Mouse (Mus musculus) embryonic facial prominence, embryonic 13.5 days (tissue): ENCODE data around the gene Anks1b. TPM values are rescaled to one million over a fixed set of nuclear protein-coding genes. Genes with fewer than 3 reads are reported as not detected.

Experiments used
- ATAC-seq: fragments of 200-750 bp; cut with Nextera tagmentation; 2 replicates; pipeline ENCODE4 v1.8.0; 2017; ENCODE audit warnings: low read depth; ENCODE audit not compliant: insufficient number of reproducible peaks, insufficient read depth, low FRiP score, low TSS enrichment
- H3K27ac ChIP-seq: fragments of 300-500 bp; sonication (generic); 2 replicates; pipeline ENCODE4 v1.5.1; 2015; ENCODE audit warnings: moderate library complexity, mild to moderate bottlenecking, inconsistent platforms
- H3K27me3 ChIP-seq: fragments of 300-500 bp; sonication (generic); 2 replicates; pipeline ENCODE4 v1.6.1; 2015; ENCODE audit warnings: mild to moderate bottlenecking, inconsistent platforms
- H3K36me3 ChIP-seq: fragments of 300-500 bp; sonication (generic); 2 replicates; pipeline ENCODE4 v1.6.1; 2015; ENCODE audit warnings: mild to moderate bottlenecking, inconsistent platforms
- H3K4me1 ChIP-seq: fragments of 300-500 bp; sonication (generic); 2 replicates; pipeline ENCODE4 v1.6.1; 2015; ENCODE audit warnings: inconsistent platforms
- H3K4me2 ChIP-seq: fragments of 300-500 bp; sonication (generic); 2 replicates; pipeline ENCODE4 v1.6.1; 2015; ENCODE audit warnings: moderate library complexity, mild to moderate bottlenecking, inconsistent platforms
- H3K4me3 ChIP-seq: fragments of 300-500 bp; sonication (generic); 2 replicates; pipeline ENCODE4 v1.5.1; 2015; ENCODE audit warnings: mild to moderate bottlenecking, inconsistent platforms
- H3K9ac ChIP-seq: fragments of 300-500 bp; sonication (generic); 2 replicates; pipeline ENCODE4 v1.6.1; 2015; ENCODE audit warnings: mild to moderate bottlenecking, inconsistent platforms
- H3K9me3 ChIP-seq: fragments of 300-500 bp; sonication (generic); 2 replicates; pipeline ENCODE4 v1.6.1; 2016; ENCODE audit warnings: inconsistent platforms
- WGBS: fragments of 180-500 bp; shearing (Covaris S2); methylation state at CpG from one replicate; pipeline ENCODE4 v1.1.7; 2015; ENCODE audit warnings: mixed read lengths; 5-methylcytosine and 5-hydroxymethylcytosine counted together
- polyA plus RNA-seq: library from polyadenylated mRNA; unstranded; fragments of >200 nt; fragmentation: Nextera tagmentation; extraction: Ambion mirVana; gene quantifications from 2 replicates; pipeline ENCODE4 v1.2.1, GENCODE M21; 2015

Anks1b gene
- polyA plus RNA-seq, 1 experiment from 2014 or later = 1.5 TPM

- H3K27ac ChIP-seq = no peak overlapping the region
- no peak overlapping the region for H3K4me2 ChIP-seq
- H3K27me3 ChIP-seq = no peaks in the 10 kb centered on the region
- H3K4me1 ChIP-seq = no peaks in the 10 kb centered on the region
- no peaks in the 10 kb centered on the region for H3K9me3 ChIP-seq
- H3K9ac ChIP-seq = no peak overlapping the region
- H3K36me3 ChIP-seq = no peaks in the 10 kb centered on the region
- 81% methylated on average over 15 of the region's 15 CpGs for WGBS
- H3K4me3 ChIP-seq = no peak overlapping the region
- ATAC-seq = no peak
Observed at GRCm38 (mm10) chr10:90940521-90941520, 1067.5 kb downstream of the Anks1b start.

DNA sequence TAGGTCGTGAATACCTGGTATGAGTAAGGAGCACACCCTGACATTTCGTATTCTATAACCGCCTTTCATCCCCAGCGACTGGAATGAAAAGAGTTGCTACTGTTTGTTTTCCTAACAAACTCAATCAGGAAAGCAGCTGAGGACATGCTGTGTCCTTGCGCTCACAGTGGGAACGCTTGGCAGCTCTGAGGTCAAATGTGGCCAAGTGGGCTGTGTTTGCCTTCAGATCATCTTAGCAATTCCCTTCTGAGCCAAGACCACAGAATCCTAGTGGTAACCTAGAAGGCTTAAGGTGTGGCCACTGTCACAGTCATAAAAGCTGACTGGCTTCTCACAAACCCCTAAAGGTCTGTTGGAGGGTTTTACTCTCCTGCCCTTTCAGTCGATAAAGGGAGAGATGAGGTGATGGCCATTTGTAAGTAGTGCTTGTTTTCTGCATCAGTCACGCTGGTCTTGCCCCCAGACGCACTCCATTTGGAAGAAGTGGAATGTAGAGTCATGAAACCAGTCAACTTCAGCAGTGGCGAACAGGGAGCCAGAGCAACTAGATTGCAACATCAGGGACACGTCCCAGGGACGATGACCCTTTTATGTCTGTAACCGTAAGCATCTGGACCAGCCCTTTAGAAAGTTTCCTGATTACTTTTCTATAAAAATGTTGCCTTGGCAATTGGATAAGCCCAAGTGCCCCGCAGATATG lies 1068.8 kb downstream of the Anks1b start:
- Histone ChIP-seq H3K27me3 (no peaks in the 10 kb centered on the region), H3K36me3 (no peaks in the 10 kb centered on the region), H3K9ac (no peak overlapping the region), H3K4me1 (no peaks in the 10 kb centered on the region), H3K27ac (no peak overlapping the region), H3K4me2 (no peak overlapping the region), H3K4me3 (no peak overlapping the region), H3K9me3 (no peaks in the 10 kb centered on the region)
- WGBS = 81% methylated on average over 14 of the region's 14 CpGs
- no peak for ATAC-seq

DNA sequence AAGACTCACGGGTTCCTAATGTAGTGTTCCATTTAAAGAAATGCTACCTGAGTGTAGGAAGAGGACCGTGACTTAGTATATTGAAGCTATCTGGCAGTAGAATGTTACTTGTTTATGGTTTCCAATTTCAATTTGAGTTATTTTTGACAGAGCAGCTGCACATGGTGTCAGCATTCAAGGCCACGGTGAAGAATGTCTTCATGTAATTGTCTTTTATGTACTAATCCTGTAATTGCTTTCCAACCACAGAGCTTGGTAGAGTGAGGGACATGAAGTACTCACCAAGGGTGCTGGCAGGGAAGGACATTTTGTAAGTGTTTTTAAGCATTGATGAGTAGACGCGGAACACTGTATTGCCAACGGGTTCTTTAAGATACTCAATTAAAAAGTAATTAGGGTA lies 1073.7 kb downstream of the Anks1b start:
- H3K9ac ChIP-seq = no peak overlapping the region
- no peak overlapping the region for H3K4me2 ChIP-seq
- no peaks in the 10 kb centered on the region for H3K36me3 ChIP-seq
- WGBS = 70% methylated on average over 6 of the region's 6 CpGs
- H3K4me3 ChIP-seq = no peak overlapping the region
- H3K9me3 ChIP-seq = no peaks in the 10 kb centered on the region
- ATAC-seq = no peak
- H3K4me1 ChIP-seq = no peaks in the 10 kb centered on the region
- no peak overlapping the region for H3K27ac ChIP-seq
- H3K27me3 ChIP-seq = no peaks in the 10 kb centered on the region

DNA sequence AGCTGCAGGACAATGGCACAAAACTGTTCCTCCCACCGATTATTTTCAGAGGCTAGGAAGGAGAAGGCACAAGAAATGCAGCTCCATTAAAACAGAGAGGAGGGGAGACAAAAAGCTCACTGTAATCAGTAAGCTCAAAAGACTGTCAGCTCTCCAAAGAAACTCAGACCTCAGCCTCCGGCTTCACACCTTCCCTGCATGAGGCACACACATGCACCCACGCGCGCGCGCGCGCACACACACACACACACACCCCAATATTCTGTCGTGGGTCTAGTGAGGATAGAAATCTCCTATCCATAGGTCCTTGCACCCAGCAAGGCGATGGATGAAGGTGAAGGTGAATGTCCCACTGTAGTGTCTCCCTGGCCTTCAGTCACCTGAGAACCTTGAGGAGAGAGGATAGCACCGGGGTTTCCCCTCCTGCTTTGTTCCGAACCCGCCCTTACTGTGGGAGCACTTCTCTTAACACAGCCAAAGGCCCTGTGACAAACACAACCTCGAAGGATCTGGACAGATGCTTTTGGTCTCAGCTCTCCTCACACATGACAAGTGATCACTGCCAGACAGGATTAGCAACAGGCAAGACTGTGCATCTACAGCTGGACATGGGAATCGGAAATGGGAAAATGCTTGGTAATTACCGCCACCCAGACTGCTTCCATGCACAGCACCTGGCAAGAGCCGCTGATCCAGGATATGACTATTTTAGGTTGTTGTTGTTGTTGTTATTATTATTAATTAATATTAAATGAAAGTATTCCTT lies 1074.5 kb downstream of the Anks1b start:
- H3K27me3 ChIP-seq = no peaks in the 10 kb centered on the region
- no peaks in the 10 kb centered on the region for H3K9me3 ChIP-seq
- no peaks in the 10 kb centered on the region for H3K4me1 ChIP-seq
- no peak for ATAC-seq
- H3K9ac ChIP-seq = no peak overlapping the region
- no peaks in the 10 kb centered on the region for H3K36me3 ChIP-seq
- no peak overlapping the region for H3K4me2 ChIP-seq
- no peak overlapping the region for H3K4me3 ChIP-seq
- 90% methylated on average over 18 of the region's 18 CpGs for WGBS
- H3K27ac ChIP-seq = no peak overlapping the region

- Histone ChIP-seq H3K4me3 (no peak overlapping the region), H3K9ac (no peak overlapping the region), H3K4me1 (no peaks in the 10 kb centered on the region), H3K27me3 (no peaks in the 10 kb centered on the region), H3K4me2 (no peak overlapping the region), H3K27ac (no peak overlapping the region), H3K9me3 (no peaks in the 10 kb centered on the region), H3K36me3 (no peaks in the 10 kb centered on the region)
- no peak for ATAC-seq
- WGBS = 88% methylated on average over 15 of the region's 15 CpGs
Observed at GRCm38 (mm10) chr10:90953103-90953709, 1079.9 kb downstream of the Anks1b start.

GRCm38 (mm10) chr10:90953821-90954220 lies 1080.5 kb downstream of the Anks1b start:
- 72% methylated on average over 6 of the region's 6 CpGs for WGBS
- no peak overlapping the region for H3K4me2 ChIP-seq
- no peaks in the 10 kb centered on the region for H3K9me3 ChIP-seq
- no peak overlapping the region for H3K4me3 ChIP-seq
- H3K27me3 ChIP-seq = no peaks in the 10 kb centered on the region
- H3K36me3 ChIP-seq = no peaks in the 10 kb centered on the region
- H3K9ac ChIP-seq = no peak overlapping the region
- no peak overlapping the region for H3K27ac ChIP-seq
- no peak for ATAC-seq
- H3K4me1 ChIP-seq = no peaks in the 10 kb centered on the region

GRCm38 (mm10) chr10:90960374-90960773 lies 1087.1 kb downstream of the Anks1b start:
- no peak for ATAC-seq
- Histone ChIP-seq H3K27me3 (0 out of 2 replicates have a peak, but pooled peaks cover 3% of the 10 kb centered on the region), H3K4me1 (peaks cover 12% of the 10 kb centered on the region), H3K9ac (no peak overlapping the region), H3K4me2 (no peak overlapping the region), H3K36me3 (no peaks in the 10 kb centered on the region), H3K9me3 (no peaks in the 10 kb centered on the region), H3K27ac (no peak overlapping the region), H3K4me3 (no peak overlapping the region)
- WGBS = 63% methylated on average over 7 of the region's 7 CpGs

DNA sequence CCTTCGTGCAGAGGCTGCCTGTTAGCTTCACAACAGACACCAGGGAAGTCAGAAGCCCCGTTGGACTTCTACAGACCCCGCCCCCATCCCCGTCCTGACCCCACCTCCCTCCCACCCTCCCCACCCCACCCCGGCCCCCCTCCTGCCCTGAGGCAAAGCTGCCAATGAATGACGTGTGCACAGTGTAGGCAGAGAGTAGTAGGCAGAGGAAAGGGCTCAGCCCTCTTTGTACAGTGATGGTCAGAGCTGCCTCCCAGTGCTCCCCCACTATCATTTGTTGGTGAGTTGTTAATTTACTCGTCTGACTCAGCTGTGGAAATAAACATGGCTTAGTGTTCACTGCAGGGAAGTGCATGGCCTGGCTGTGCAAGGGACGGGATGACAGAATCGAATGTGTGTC lies 1091.2 kb downstream of the Anks1b start:
- no peaks in the 10 kb centered on the region for H3K9me3 ChIP-seq
- no peak overlapping the region for H3K9ac ChIP-seq
- peaks cover 41% of the 10 kb centered on the region for H3K27me3 ChIP-seq
- WGBS = 27% methylated on average over 9 of the region's 9 CpGs
- no peak for ATAC-seq
- H3K4me1 ChIP-seq = peaks cover 35% of the 10 kb centered on the region
- 0 out of 2 replicates have a peak overlapping the region, but pooled peaks have one; percentile 9 for H3K4me2 ChIP-seq
- no peak overlapping the region for H3K27ac ChIP-seq
- H3K36me3 ChIP-seq = no peaks in the 10 kb centered on the region
- H3K4me3 ChIP-seq = no peak overlapping the region

DNA sequence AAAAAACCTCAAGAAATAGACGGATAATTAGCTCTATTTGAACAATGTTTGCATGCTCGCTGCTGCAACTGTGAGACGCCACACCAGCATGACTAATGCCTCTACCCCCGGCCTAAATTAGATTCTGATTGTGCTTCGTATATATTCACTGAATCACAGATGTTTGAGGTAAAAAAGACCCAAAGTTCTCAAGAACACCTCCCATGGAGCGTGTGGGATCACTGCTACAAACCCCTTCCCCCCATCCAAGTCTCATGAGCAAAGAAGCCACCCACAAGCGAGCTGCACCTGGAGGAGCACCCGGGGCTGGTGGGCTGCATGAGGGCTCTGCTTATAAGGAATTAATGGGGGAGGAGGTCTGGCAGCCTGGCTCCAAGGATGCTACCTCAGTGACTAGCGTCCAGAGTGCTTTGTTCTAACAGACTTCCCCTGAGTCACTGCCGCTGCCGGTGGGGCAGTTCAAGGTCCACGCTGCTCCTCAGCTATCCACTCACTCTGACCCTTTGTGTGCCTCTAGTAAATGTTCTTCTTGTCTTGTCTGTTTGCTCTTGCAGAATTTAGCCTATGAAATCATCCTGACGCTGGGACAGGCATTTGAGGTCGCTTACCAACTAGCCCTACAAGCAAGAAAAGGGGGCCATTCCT lies 1092.5 kb downstream of the Anks1b start:
- no peak for ATAC-seq
- 38% methylated on average over 14 of the region's 14 CpGs for WGBS
- Histone ChIP-seq H3K9me3 (no peaks in the 10 kb centered on the region), H3K4me1 (peaks cover 42% of the 10 kb centered on the region), H3K27me3 (peaks cover 47% of the 10 kb centered on the region), H3K4me3 (no peak overlapping the region), H3K9ac (no peak overlapping the region), H3K36me3 (no peaks in the 10 kb centered on the region), H3K4me2 (0 out of 2 replicates have a peak overlapping the region, but pooled peaks have one; percentile 7), H3K27ac (no peak overlapping the region)

DNA sequence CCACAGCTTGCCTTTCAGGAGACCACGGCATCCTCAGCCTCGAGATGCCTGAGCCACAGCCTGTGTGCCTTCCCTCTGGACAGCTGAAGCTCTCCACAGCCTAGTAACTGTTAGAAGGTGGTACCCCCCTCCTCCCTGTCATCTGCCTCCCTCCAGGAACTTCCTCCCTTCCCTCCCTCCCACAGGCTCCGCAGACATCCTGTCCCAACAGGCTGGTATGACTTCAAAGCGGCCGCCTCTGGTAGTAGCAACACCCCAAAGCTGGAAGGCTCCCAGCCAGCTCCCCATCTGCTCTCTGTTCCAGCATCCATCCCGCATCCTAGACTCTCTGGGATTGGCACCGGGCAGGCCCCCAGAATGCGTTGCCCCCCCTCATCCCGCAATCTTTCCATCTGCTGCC lies 1093.5 kb downstream of the Anks1b start:
- H3K9ac ChIP-seq = no peak overlapping the region
- no peak for ATAC-seq
- H3K27me3 ChIP-seq = peaks cover 47% of the 10 kb centered on the region
- no peak overlapping the region for H3K27ac ChIP-seq
- 17% methylated on average over 9 of the region's 9 CpGs for WGBS
- 0 out of 2 replicates have a peak overlapping the region, but pooled peaks have one; percentile 11 for H3K4me2 ChIP-seq
- H3K9me3 ChIP-seq = no peaks in the 10 kb centered on the region
- H3K4me3 ChIP-seq = no peak overlapping the region
- no peaks in the 10 kb centered on the region for H3K36me3 ChIP-seq
- peaks cover 42% of the 10 kb centered on the region for H3K4me1 ChIP-seq
